Mouse (Mus musculus): ENCODE results near the gene Olfr223. TPM values are rescaled to one million over a fixed set of nuclear protein-coding genes. Genes with fewer than 3 reads are reported as not detected.

Olfr223 gene
- polyA plus RNA-seq, 2 experiments = not detected

- Histone ChIP-seq H3K4me3 (replicated peaks; ENCODE audit: low read length) (no peak overlapping the region), H3K27ac (replicated peaks; ENCODE audit: low read depth, low read length) (no peak overlapping the region), H3K36me3 (ENCODE audit: control insufficient read depth, insufficient read depth, low read length) (no peaks in the 10 kb centered on the region), H3K9me3 (ENCODE audit: control insufficient read depth, low read length) (no peaks in the 10 kb centered on the region), H3K9ac (ENCODE audit: low read depth, low read length, severe bottlenecking) (no peak overlapping the region), H3K4me2 (replicated peaks; ENCODE audit: low read depth, low read length, severe bottlenecking) (no peak overlapping the region), H3K27me3 (ENCODE audit: control insufficient read depth, insufficient read depth, low read length) (no peaks in the 10 kb centered on the region), H3K4me1 (ENCODE audit: control insufficient read depth, insufficient read depth, low read length) (no peaks in the 10 kb centered on the region)
- no peak for ATAC-seq (ENCODE audit: low FRiP score, low read depth)
- WGBS = 50% methylated on average over 4 of the region's 4 CpGs
- DNase-seq (ENCODE audit: low spot score) = peak; percentile 35
- TF ChIP-seq POLR2A (IDR thresholded peaks at IDR 0.05; ENCODE audit: borderline replicate concordance, extremely low read depth, insufficient read depth, insufficient read length) = no peak
Observed at GRCm38 (mm10) chr11:59614120-59614519, 21.0 kb upstream of the Olfr223 start.

- WGBS = 85% methylated on average over 5 of the region's 5 CpGs
- no peak overlapping the region for H3K4me3 ChIP-seq (replicated peaks; ENCODE audit: low read length)
- DNase-seq (ENCODE audit: low spot score) (no peak), ATAC-seq (ENCODE audit: low FRiP score, low read depth) (no peak)
- no peak for TF ChIP-seq POLR2A (IDR thresholded peaks at IDR 0.05; ENCODE audit: borderline replicate concordance, extremely low read depth, insufficient read depth, insufficient read length)
- H3K36me3 ChIP-seq (ENCODE audit: control insufficient read depth, insufficient read depth, low read length) = no peaks in the 10 kb centered on the region
- no peak overlapping the region for H3K4me2 ChIP-seq (replicated peaks; ENCODE audit: low read depth, low read length, severe bottlenecking)
- no peaks in the 10 kb centered on the region for H3K27me3 ChIP-seq (ENCODE audit: control insufficient read depth, insufficient read depth, low read length)
- H3K9ac ChIP-seq (ENCODE audit: low read depth, low read length, severe bottlenecking) = no peak overlapping the region
- H3K27ac ChIP-seq (replicated peaks; ENCODE audit: low read depth, low read length) = no peak overlapping the region
- H3K4me1 ChIP-seq (ENCODE audit: control insufficient read depth, insufficient read depth, low read length) = no peaks in the 10 kb centered on the region
- no peaks in the 10 kb centered on the region for H3K9me3 ChIP-seq (ENCODE audit: control insufficient read depth, low read length)
Observed at GRCm38 (mm10) chr11:59611646-59612045, 18.6 kb upstream of the Olfr223 start.

- 42% methylated on average over 1 of the region's 1 CpGs for WGBS
- H3K27ac ChIP-seq (replicated peaks; ENCODE audit: low read depth, low read length) = no peak overlapping the region
- no peaks in the 10 kb centered on the region for H3K27me3 ChIP-seq (ENCODE audit: control insufficient read depth, insufficient read depth, low read length)
- no peak overlapping the region for H3K4me3 ChIP-seq (replicated peaks; ENCODE audit: low read length)
- no peaks in the 10 kb centered on the region for H3K4me1 ChIP-seq (ENCODE audit: control insufficient read depth, insufficient read depth, low read length)
- DNase-seq (ENCODE audit: low spot score) (no peak), ATAC-seq (ENCODE audit: low FRiP score, low read depth) (no peak)
- no peak overlapping the region for H3K9ac ChIP-seq (ENCODE audit: low read depth, low read length, severe bottlenecking)
- no peaks in the 10 kb centered on the region for H3K36me3 ChIP-seq (ENCODE audit: control insufficient read depth, insufficient read depth, low read length)
- H3K4me2 ChIP-seq (replicated peaks; ENCODE audit: low read depth, low read length, severe bottlenecking) = no peak overlapping the region
- TF ChIP-seq POLR2A (IDR thresholded peaks at IDR 0.05; ENCODE audit: borderline replicate concordance, extremely low read depth, insufficient read depth, insufficient read length) = no peak
- H3K9me3 ChIP-seq (ENCODE audit: control insufficient read depth, low read length) = no peaks in the 10 kb centered on the region
Observed at GRCm38 (mm10) chr11:59602287-59602686, 9.2 kb upstream of the Olfr223 start.

- Histone ChIP-seq H3K9ac (ENCODE audit: low read depth, low read length, severe bottlenecking) (no peak overlapping the region), H3K9me3 (ENCODE audit: control insufficient read depth, low read length) (no peaks in the 10 kb centered on the region), H3K4me2 (replicated peaks; ENCODE audit: low read depth, low read length, severe bottlenecking) (no peak overlapping the region), H3K4me3 (replicated peaks; ENCODE audit: low read length) (no peak overlapping the region), H3K4me1 (ENCODE audit: control insufficient read depth, insufficient read depth, low read length) (no peaks in the 10 kb centered on the region), H3K36me3 (ENCODE audit: control insufficient read depth, insufficient read depth, low read length) (no peaks in the 10 kb centered on the region), H3K27ac (replicated peaks; ENCODE audit: low read depth, low read length) (no peak overlapping the region), H3K27me3 (ENCODE audit: control insufficient read depth, insufficient read depth, low read length) (no peaks in the 10 kb centered on the region)
- 90% methylated on average over 3 of the region's 3 CpGs for WGBS
- DNase-seq (ENCODE audit: low spot score) (no peak), ATAC-seq (ENCODE audit: low FRiP score, low read depth) (no peak)
- no peak for TF ChIP-seq POLR2A (IDR thresholded peaks at IDR 0.05; ENCODE audit: borderline replicate concordance, extremely low read depth, insufficient read depth, insufficient read length)
Observed at GRCm38 (mm10) chr11:59600872-59601271, 7.8 kb upstream of the Olfr223 start.

DNA sequence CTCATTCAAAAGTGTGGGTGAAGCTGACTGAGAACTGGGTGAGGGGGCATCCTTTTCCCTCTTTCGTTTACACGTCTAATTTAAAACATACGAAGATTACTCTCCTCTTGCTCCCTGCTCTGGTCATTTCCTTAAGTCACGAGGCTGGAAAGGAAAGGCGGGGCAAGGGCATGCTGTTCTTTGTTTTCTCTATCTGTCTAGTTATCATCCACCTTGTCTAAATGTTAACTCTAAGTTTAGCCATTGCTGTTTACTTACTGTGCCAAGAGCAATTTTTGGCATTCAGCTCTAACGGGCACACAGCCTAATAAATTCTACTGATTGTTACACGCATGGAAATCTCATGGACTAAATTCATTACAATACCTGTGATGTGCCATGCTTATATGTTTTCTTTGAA, 6.1 kb upstream of the Olfr223 start:
- no peak for ATAC-seq (ENCODE audit: low FRiP score, low read depth)
- no peak overlapping the region for H3K9ac ChIP-seq (ENCODE audit: low read depth, low read length, severe bottlenecking)
- H3K27me3 ChIP-seq (ENCODE audit: control insufficient read depth, insufficient read depth, low read length) = no peaks in the 10 kb centered on the region
- DNase-seq (ENCODE audit: low spot score) = no peak
- no peaks in the 10 kb centered on the region for H3K36me3 ChIP-seq (ENCODE audit: control insufficient read depth, insufficient read depth, low read length)
- H3K4me3 ChIP-seq (replicated peaks; ENCODE audit: low read length) = no peak overlapping the region
- H3K4me1 ChIP-seq (ENCODE audit: control insufficient read depth, insufficient read depth, low read length) = no peaks in the 10 kb centered on the region
- no peak for TF ChIP-seq POLR2A (IDR thresholded peaks at IDR 0.05; ENCODE audit: borderline replicate concordance, extremely low read depth, insufficient read depth, insufficient read length)
- H3K4me2 ChIP-seq (replicated peaks; ENCODE audit: low read depth, low read length, severe bottlenecking) = no peak overlapping the region
- H3K27ac ChIP-seq (replicated peaks; ENCODE audit: low read depth, low read length) = no peak overlapping the region
- WGBS = 55% methylated on average over 7 of the region's 7 CpGs
- no peaks in the 10 kb centered on the region for H3K9me3 ChIP-seq (ENCODE audit: control insufficient read depth, low read length)

- DNase-seq (ENCODE audit: low spot score) (no peak), ATAC-seq (ENCODE audit: low FRiP score, low read depth) (no peak)
- 83% methylated on average over 8 of the region's 8 CpGs for WGBS
- Histone ChIP-seq H3K4me3 (replicated peaks; ENCODE audit: low read length) (no peak overlapping the region), H3K36me3 (ENCODE audit: control insufficient read depth, insufficient read depth, low read length) (no peaks in the 10 kb centered on the region), H3K4me2 (replicated peaks; ENCODE audit: low read depth, low read length, severe bottlenecking) (no peak overlapping the region), H3K27me3 (ENCODE audit: control insufficient read depth, insufficient read depth, low read length) (no peaks in the 10 kb centered on the region), H3K4me1 (ENCODE audit: control insufficient read depth, insufficient read depth, low read length) (no peaks in the 10 kb centered on the region), H3K9ac (ENCODE audit: low read depth, low read length, severe bottlenecking) (no peak overlapping the region), H3K27ac (replicated peaks; ENCODE audit: low read depth, low read length) (no peak overlapping the region), H3K9me3 (ENCODE audit: control insufficient read depth, low read length) (no peaks in the 10 kb centered on the region)
- no peak for TF ChIP-seq POLR2A (IDR thresholded peaks at IDR 0.05; ENCODE audit: borderline replicate concordance, extremely low read depth, insufficient read depth, insufficient read length)
Observed at GRCm38 (mm10) chr11:59596950-59597349, 3.9 kb upstream of the Olfr223 start.

All from limb, embryonic 14.5 days (tissue).